Mouse (Mus musculus): ENCODE data around the gene Pgls.

Gene Pgls

DNA sequence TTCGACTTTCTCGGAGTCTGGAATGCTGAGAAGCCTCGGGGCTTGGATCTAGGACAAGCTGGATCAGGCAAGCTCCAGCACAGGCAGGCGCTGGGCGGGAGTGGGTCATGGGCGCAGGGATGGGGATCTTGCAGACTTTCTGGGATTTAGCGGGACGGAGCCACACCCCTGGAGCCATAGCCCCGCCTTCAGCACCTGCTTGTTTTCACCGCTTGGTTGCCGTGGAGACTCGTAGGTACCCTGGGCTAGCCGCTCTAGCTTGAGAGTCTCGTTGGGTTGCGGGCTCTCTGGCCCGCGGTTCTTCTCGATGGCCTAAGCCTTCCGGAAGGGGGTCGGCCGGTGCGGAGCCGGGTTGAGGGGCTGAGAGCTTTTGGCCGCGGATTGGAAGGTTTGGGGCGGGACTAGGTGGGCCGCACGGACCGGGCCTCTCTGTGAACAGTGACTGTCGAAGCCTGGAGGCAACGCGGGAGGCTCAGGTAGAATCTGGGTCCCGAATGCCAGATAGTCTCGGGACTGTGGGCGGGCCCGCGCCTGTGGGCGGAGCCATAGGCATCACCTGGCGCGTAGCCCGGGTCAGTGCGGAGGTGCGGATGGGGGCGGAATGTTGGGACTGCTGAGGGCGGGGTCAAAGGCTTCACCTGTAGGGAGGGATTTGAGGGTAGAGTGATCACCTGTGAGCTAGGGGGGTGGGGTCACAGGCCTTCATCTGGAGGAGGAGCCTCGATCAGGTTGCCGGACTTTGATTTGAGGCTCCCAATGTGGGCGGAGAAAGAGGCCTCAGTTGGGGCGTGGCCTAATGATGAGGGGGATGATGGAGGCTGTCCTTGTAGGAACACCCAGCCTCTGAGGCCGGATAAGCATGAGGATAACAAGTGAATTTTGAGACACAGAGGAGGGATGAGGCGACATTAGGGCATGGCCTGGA, 22.3 kb upstream of the Pgls start:
- peak; percentile 92 to 94 for DNase-seq (ENCODE audit: low spot score in 2 of 2)

DNA sequence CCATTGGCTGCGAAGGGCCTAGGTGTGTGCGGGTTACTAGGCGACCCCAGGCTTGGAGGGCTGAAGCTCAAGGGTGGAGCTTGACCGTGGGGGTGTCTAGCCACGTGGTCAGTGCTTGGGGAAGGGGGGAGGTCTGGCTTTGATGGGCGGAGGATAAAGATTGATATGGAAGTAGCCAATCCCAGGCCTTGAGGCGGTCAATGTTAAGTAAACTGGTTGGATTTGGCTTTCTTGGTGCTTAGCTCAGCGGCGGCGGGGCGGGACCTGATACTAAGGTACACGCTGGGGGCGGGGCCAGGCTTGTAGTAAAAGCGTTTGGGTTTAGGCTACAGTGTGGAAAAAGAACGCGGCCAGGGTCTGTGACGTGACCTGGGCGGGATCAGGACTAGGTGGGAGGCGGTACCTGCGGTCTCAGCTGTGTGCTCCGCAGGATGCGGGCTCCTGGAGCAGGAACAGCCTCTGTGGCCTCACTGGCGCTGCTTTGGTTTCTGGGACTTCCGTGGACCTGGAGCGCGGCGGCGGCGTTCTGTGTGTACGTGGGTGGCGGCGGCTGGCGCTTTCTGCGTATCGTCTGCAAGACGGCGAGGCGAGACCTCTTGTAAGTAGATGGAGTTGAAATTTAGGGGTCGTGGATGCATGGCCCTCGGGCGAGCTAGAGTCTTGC, 21.6 kb upstream of the Pgls start:
- peak in 1 of 2 experiments; percentile 95 for DNase-seq (ENCODE audit: low spot score in 2 of 2)

DNA sequence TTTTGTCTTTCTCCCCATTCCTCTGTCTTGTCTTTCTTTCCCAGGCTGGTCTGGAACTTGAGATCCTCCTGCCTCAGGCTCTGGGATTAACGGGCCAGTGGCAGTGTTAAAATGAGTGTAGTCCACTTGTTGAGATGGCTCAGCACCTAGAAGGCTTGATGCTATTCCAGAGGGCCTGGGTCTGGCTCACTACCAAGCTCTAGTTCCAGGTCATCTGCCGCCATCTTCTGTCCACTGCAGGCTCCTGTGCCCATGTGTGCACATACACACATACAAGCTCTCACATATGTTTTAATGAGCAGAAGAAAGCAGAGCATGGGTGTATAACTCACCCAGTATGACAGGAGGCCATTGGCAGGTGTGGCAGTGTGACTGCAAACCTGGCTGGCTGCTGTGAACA, 19.9 kb upstream of the Pgls start:
- DNase-seq (ENCODE audit: low spot score in 2 of 2), result no peak

GRCm38 (mm10) chr8:71572847-71573633, 18.9 kb upstream of the Pgls start:
- peak in 1 of 2 experiments; percentile 72 for DNase-seq (ENCODE audit: low spot score in 2 of 2)

GRCm38 (mm10) chr8:71574426-71574825, 17.6 kb upstream of the Pgls start:
- no peak for DNase-seq (ENCODE audit: low spot score in 2 of 2)

DNA sequence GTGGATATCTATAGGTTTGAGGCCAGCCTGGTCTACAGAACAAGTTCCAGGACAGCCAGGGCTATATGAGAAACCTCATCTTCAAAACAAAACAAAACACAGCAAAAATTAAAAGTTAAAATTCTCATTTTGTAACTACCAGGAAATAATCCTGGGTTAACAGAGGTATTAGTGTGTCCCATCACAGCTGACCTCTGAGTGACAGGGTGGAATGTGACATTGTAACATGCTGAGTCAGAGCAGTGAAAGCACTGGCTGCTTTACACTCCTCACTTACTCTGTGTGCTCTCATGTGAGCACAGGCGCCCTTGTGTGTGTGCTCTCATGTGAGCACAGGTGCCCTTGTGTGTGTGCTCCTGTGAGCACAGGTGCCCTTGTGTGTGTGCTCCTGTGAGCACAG, 17.0 kb upstream of the Pgls start:
- no peak for DNase-seq (ENCODE audit: low spot score in 2 of 2)

GRCm38 (mm10) chr8:71577856-71578387, 14.1 kb upstream of the Pgls start:
- no peak for DNase-seq (ENCODE audit: low spot score in 2 of 2)

- DNase-seq (ENCODE audit: low spot score in 2 of 2), result no peak
These were observed 13.0 kb upstream of the Pgls start for GRCm38 (mm10) chr8:71579009-71579408.

- no peak for DNase-seq (ENCODE audit: low spot score in 2 of 2)
These were observed 12.5 kb upstream of the Pgls start for GRCm38 (mm10) chr8:71579476-71579875.

- no peak for DNase-seq (ENCODE audit: low spot score in 2 of 2)
These were observed 11.8 kb upstream of the Pgls start for GRCm38 (mm10) chr8:71580201-71580600.

- no peak for DNase-seq (ENCODE audit: low spot score in 2 of 2)
These were observed 5.1 kb upstream of the Pgls start for GRCm38 (mm10) chr8:71586891-71587290.

- no peak for DNase-seq (ENCODE audit: low spot score in 2 of 2)
These were observed 3.2 kb upstream of the Pgls start for GRCm38 (mm10) chr8:71588762-71589161.

DNA sequence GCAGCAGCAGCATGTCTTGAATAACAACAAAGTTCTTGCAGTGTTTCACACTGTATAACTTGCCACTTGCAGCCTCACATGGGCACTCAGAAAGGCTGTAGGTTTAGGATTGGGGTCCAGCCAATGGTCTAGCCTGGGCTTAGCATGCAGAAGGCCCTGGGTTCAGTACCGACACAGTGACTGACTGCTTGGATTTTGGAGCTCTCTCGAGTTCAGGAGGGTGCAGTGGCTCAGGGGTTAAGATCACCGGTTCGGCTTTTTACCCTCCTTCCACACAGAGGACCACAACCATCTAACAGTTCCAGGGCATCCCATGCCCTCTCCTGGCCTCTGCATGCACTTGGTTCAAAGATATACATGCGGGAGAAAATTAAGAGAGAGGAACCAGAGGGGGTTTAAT, 959 bp upstream of the Pgls start:
- no peak for DNase-seq (ENCODE audit: low spot score in 2 of 2)

DNA sequence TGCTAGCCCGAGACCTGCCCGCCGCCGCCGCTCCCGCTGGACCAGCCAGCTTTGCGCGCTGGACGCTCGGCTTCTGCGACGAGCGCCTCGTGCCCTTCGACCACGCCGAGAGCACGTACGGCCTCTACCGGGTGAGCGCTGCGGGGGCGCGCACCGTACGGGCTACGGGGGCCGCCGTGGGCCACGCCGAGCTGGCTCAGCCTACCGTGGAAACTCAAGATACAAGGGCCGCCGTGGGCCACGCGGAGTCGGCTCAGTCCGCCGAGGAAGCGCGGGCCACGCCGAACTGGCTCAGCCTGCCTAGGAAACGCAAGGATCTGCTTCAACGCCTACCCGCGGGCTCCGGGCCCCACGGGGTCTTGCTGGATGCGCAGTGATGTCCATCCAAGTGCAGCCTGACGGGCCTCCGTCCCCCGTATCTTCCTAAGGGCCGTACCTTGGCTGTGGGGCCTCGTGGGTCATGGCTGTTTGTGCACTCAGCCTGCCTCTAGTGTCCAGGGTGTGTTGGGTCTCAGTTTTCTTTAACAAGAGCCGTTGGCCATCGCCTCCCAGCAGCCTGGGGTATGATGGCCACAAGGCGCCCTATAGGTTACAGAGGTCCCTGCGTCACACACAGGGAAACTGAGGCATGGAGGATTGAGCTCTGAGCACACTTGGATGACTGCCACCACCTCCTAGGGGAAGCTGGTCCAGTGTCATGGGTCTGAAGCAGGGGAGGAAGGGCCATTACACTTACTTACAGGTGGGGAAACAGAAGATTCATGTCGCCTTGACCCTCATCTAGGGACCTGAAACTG, 596 bp downstream of the Pgls start:
- peak in 1 of 2 experiments; percentile 76 for DNase-seq (ENCODE audit: low spot score in 2 of 2)

DNA sequence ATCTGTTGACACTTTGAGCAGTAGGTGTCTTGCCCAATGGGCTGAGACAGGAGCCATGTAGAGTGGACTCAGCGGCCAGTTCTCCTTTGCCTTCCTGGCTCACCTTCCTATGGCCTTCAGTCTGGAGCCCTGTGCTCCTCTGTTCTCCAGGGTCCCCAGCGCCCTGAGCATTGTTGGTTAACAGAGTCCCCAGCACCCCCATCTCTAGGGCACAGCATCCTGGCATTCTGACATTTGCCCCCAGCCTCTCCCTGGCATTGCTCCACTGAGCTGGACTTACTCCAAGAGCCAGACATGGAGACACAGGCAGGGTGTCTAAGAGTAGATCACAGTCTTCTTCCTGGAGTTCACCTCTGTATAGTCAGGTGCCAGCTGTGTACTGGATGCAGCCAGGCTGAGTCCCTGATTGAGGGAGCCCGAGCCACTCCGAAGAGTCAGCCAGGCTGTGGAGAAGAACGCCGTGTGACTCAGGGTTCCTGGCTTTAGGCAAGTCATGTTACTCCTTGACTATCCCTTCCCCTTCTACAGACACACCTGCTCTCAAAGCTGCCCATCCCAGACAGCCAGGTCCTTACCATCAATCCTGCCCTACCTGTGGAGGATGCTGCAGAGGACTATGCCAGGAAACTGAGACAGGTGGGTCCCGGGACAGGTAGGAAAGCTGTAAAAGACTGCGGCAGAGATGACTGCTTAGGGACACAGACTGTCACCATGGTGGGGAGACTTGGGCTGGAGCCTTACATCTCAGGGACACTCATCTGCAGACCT, 1.8 kb downstream of the Pgls start:
- no peak for DNase-seq (ENCODE audit: low spot score in 2 of 2)

DNA sequence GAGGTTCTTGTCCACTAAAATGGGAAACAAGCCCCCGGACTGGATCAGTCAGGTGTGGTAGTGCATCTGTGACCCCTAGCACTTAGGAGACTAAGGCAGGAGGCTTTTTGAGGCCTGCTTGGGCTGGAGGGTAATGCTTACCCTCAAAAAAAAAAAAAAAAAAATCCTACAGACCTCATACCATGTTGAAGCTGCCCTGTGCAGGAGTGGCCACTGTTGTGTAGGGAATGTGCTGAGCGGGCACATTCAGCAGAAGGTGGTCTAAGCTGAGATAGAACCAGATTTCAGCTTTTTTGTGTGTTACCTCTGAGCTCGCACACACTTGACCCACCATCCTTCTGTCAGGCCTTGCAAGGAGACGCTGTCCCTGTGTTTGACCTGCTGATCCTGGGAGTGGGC, 2.3 kb downstream of the Pgls start:
- no peak for DNase-seq (ENCODE audit: low spot score in 2 of 2)

DNA sequence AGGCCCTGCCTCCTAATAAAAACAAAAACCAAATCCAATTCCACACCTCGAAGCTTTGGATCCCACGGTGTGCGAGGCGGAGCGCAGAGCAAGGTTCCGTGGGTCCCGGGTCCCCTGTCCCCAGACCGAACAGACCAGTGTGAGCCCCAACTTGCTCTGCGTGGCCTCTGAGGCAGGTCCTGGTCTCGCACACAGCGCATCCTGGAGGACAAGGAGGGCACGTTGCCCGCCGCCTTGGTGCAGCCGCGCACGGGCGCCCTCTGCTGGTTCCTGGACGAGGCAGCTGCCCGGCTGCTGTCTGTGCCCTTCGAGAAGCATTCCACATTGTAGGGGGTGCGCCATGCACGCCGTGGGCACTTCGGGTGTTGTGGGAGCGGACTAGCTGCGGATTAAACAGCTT, 3.9 kb downstream of the Pgls start:
- peak; percentile 82 to 87 for DNase-seq (ENCODE audit: low spot score in 2 of 2)

DNA sequence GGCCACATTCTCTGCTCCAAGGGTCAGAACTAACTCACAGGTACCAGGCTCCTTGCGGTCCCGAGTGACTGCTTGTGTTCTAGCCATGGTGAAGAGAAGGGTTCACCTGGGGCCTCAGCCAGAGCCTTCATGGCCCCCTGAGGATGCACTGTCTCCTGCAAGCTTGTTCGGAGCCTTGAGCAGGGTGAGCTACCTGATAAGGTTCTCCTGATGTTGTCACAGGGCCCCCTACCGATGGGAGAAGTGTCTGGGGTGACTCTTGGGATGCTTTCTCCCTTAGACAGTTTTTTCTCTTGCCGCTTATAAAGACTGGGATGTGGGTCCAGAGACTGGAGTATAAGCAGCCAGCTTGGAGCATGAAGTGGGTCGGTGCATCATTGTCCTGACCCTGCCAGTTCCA, 4.4 kb downstream of the Pgls start:
- no peak for DNase-seq (ENCODE audit: low spot score in 2 of 2)

GRCm38 (mm10) chr8:71596798-71597197, 4.8 kb downstream of the Pgls start:
- DNase-seq (ENCODE audit: low spot score in 2 of 2), result no peak

- DNase-seq (ENCODE audit: low spot score in 2 of 2), result no peak
These were observed 5.5 kb downstream of the Pgls start, which contains the start of gene Fam129c for GRCm38 (mm10) chr8:71597451-71597850. Gene Fam129c (plus strand): TSS chr8:71597648.

All from urinary bladder, postnatal 36 days (tissue).